Mouse (Mus musculus) olfactory bulb, adult 2 months (tissue): ENCODE data around the gene Ywhae. TPM values are rescaled to one million over a fixed set of nuclear protein-coding genes. Genes with fewer than 3 reads are reported as not detected.
A peak's percentile ranks its signal among the peaks of the same experiment; 100 is the strongest.

ENCODE experiments used
- H3K27ac ChIP-seq: fragments of 200-500 bp; 2 replicates; pipeline ENCODE4 v1.5.1; 2012; ENCODE audit warnings: low read depth, low read length; ENCODE audit not compliant: insufficient read depth
- H3K4me1 ChIP-seq: fragments of 200-500 bp; 2 replicates; pipeline ENCODE4 v1.6.1; 2012; ENCODE audit warnings: low read length; ENCODE audit not compliant: control insufficient read depth, insufficient read depth
- H3K4me3 ChIP-seq: fragments of 200-500 bp; 2 replicates; pipeline ENCODE4 v1.5.1; 2012; ENCODE audit warnings: mild to moderate bottlenecking, low read depth, low read length, moderate library complexity; ENCODE audit not compliant: insufficient read depth
- CTCF ChIP-seq: fragments of 200-500 bp; IDR thresholded peaks from 2 replicates; pipeline ENCODE4 v1.5.1; 2012; ENCODE audit warnings: low read depth, mild to moderate bottlenecking, low read length, moderate library complexity; ENCODE audit not compliant: insufficient read depth
- POLR2A ChIP-seq: fragments of 200-500 bp; IDR thresholded peaks from 2 replicates; pipeline ENCODE4 v1.6.1; 2012; ENCODE audit warnings: mild to moderate bottlenecking, low read depth, low read length, moderate library complexity; ENCODE audit not compliant: insufficient read depth
- WGBS: fragments of 180-500 bp; shearing (Covaris S2); methylation state at CpG from one replicate; pipeline ENCODE4 v1.1.7; 2018; 5-methylcytosine and 5-hydroxymethylcytosine counted together
- polyA plus RNA-seq: library from polyadenylated mRNA; stranded (reverse); fragments of >200 nt; gene quantifications from 2 replicates; pipeline ENCODE4 v1.2.4, GENCODE M21; 2012; ENCODE audit warnings: low replicate concordance; ENCODE audit not compliant: missing spikeins, insufficient read depth, insufficient read length

Ywhae gene
- polyA plus RNA-seq, 1 experiment, result 855 TPM

DNA sequence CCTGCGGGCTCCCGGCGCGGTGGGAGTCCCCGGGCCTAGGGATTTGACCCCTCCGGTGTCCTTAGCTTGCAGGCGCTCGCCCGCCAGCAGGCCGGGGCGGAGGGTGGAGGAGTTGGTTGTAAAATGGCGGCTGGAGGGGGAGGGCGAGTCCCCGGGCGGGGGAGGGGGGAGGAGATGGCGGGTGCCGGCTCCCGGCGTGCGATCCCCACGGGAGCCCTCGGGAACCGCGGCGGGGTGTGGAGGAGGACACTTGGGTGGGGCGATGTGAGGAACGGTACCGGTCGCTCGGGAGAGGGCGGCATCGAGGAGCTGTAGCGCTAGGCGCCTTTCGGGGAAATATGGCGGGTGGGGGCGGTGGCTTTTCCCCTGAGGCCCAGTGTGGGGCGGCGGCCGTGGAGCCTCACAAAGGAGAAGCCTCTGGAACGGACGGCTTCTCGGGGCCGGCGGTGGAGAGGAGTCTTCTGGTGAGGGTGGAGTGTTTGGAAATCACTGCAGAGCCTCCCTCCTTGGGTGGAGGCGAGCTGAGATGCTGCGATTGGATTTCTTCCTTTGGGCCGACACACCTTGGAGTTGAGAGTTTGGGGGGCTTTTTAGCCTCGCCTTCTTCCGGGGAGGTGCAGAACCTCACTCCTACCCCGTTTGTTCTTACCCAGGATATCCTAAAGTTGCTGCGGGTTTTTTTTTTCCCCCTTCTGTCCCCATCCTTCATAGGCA, 715 bp downstream of the Ywhae start:
- WGBS, result under 1% methylated on average over 52 of the region's 52 CpGs
- peak overlapping the region; percentile 97 for H3K27ac ChIP-seq
- peaks cover 7% of the 10 kb centered on the region for H3K4me1 ChIP-seq
- peak overlapping the region; percentile 90 for H3K4me3 ChIP-seq
- TF ChIP-seq POLR2A (peak; percentile 4; the same call in 1 of the 2 replicates), CTCF (no peak)

DNA sequence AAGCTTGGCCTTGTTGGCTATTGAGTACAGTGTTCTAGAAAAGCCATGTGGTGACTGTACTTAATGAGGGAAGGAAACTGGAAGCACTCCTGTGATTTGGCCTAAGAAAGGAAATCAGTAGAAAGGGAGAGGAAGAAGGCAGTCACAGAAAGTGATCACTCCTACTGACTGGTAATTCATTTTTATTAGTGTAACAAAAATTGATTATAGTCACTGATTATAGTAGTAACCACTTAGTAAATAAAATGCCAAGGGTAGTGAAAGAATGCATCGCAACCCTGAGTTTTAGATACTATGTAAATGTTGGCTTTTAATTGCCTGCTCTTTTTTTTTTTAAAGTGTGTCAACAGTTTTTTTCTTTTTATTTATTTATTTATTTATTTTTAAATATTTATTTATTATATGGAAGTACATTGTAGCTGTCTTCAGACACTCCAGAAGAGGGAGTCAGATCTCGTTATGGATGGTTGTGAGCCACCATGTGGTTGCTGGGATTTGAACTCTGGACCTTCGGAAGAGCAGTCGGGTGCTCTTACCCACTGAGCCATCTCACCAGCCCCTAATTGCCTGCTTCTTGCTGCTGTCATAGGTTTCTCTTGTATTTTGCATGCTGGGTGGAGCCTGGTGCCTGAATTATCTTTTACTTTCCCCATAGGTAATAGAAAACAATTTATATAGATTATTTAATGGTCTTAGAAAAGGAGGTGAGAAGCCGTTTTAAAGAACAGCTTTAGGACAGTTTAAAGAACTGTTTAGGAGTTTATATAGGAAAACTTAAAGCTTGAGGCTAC, 3.0 kb downstream of the Ywhae start:
- H3K4me3 ChIP-seq, result no peak overlapping the region

DNA sequence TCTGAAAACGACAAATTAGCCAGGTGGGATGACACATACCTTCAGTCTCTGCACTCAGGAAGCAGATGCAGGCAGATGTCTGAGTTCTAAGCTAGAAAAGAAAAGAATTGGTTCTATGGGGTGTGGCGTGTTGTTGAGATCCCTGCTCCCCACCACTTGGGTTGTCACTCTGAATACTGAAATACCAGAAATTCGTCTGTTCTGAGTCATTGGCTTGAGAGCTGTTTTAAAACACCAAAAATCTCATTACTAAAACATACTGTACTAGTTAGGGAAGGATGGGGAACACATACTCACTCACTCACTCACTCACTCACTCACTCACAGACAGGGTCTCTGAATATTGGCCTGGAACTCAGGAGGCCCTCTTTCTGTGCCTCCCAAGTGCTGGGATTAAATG, 4.3 kb downstream of the Ywhae start:
- Histone ChIP-seq H3K4me3 (no peak overlapping the region), H3K4me1 (peaks cover 7% of the 10 kb centered on the region), H3K27ac (no peak overlapping the region)
- WGBS, result 16% methylated on average over 3 of the region's 3 CpGs
- TF ChIP-seq POLR2A (no peak), CTCF (no peak)

More for the DNA sequence above, 3.0 kb downstream of the Ywhae start:
- Histone ChIP-seq H3K27ac (no peak overlapping the region), H3K4me1 (peaks cover 7% of the 10 kb centered on the region)
- 31% methylated on average over 5 of the region's 5 CpGs for WGBS
- no peak for TF ChIP-seq CTCF
- TF ChIP-seq POLR2A, result no peak

DNA sequence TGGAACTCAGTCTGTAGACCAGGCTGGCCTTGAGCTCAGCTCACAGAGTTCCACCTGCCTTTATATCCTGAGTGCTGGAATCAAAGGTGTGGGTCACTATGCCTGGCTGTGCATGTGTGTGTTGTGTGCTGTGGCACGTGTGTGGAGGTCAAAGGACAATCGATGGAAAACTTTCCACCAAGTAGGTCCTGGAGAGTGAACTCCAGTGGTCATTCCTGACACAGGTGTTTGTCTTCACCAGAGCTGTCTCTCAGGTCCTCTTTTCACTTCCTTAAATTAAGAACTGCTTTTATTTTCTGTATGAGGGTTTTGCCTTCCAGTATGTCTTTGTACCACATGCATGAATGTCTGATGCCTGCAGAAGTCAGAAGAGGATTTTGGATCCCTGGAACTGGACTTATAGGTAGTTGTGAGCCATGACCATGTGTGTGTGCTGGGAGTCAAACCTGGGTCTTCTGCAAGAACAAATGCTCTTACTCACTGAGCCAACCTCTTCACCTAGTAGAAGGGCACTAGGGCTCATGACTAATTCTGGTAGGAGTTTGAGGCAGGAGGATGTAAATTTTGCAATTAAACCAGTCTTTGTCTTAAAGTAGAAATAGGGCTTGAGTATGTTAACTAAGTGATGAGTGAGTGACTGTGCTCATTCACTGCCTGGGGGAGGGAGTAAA, 5.3 kb downstream of the Ywhae start:
- TF ChIP-seq CTCF (no peak), POLR2A (no peak)
- no peak overlapping the region for H3K4me3 ChIP-seq
- H3K27ac ChIP-seq, result no peak overlapping the region
- peaks cover 7% of the 10 kb centered on the region for H3K4me1 ChIP-seq
- WGBS, result 55% methylated on average over 2 of the region's 2 CpGs

DNA sequence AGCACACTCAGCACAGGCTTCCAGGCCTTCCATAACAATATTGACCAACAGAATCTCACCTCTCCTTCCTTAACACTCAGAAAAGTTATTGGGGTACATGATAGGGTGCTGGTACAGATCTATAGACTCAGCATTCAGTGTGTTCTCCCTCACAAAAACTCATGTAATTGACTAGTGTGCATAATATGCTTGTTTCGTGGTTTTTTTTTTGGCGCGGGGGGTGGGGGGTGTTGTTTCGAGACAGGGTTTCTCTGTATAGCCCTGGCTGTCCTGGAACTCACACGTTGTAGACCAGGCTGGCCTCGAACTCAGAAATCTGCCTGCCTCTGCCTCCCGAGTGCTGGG, 5.8 kb downstream of the Ywhae start:
- no peak overlapping the region for H3K27ac ChIP-seq
- TF ChIP-seq CTCF (no peak), POLR2A (no peak)
- H3K4me1 ChIP-seq, result peaks cover 7% of the 10 kb centered on the region
- no peak overlapping the region for H3K4me3 ChIP-seq
- WGBS, result 90% methylated on average over 7 of the region's 7 CpGs

DNA sequence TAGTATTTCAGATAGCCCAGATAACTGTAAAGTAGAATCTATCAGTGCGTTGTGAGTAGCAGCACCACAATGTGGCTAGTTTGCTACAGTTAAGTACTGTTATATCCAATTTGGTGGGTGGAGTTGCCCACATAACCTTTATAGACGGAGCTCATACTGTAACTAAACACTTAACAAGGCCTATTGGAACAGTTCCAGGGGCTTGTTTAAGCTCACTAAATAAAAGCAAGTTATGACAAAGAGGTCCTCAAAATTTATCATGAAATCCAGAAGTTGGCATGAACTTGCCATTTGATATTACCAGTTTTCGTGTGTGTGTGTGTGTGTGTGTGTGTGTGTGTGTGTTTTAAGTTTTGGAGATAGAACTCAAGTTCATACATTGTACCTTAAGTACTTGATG, 7.5 kb downstream of the Ywhae start:
- WGBS, result 35% methylated on average over 3 of the region's 3 CpGs
- Histone ChIP-seq H3K27ac (no peak overlapping the region), H3K4me1 (peaks cover 5% of the 10 kb centered on the region), H3K4me3 (no peak overlapping the region)
- TF ChIP-seq POLR2A (no peak), CTCF (no peak)

DNA sequence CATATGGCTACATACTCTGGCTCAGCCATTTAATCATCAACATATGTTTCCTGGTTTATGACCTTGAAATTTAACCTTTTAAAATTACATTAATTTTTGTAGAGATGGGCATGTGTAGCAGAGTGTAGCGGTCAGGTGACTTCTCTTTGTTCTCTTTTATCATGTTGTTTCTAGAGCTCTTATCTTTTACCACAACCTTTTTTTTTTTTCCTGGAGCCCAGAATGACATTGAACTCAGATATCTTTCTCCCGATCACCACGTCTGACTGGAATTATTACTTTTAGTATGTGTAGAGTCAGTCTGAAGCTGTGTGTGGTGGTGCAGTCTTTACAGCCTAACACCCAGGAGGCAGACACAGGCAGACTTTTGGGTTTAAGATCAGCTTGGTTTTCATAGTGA, 8.9 kb downstream of the Ywhae start:
- WGBS, result 53% methylated on average over 3 of the region's 3 CpGs
- Histone ChIP-seq H3K27ac (no peak overlapping the region), H3K4me3 (no peak overlapping the region), H3K4me1 (peaks cover 5% of the 10 kb centered on the region)
- TF ChIP-seq CTCF (no peak), POLR2A (no peak)

DNA sequence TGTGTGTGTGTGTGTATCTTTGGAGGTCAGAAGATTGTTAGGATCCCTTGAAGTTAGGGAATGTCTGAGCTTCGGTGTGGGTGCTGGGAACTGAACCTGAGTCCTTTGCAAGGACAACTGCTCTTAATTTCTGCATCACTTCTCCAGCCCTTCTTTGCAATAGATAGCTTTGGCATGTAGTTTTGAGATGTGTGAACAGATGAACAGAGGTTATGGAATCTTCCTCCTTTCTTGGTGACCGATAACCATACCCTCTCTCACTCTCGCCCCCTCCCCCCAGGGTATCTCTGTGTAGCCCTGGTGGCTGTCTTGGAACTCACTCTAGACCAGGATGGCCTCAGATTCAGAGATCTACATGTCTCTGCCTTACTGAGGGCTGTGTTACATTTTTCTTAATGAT, 12.1 kb downstream of the Ywhae start:
- Histone ChIP-seq H3K4me3 (no peak overlapping the region), H3K27ac (no peak overlapping the region), H3K4me1 (peaks cover 4% of the 10 kb centered on the region; the same call in 1 of the 2 replicates)
- TF ChIP-seq CTCF, result no peak
- TF ChIP-seq POLR2A, result no peak
- 87% methylated on average over 3 of the region's 3 CpGs for WGBS

DNA sequence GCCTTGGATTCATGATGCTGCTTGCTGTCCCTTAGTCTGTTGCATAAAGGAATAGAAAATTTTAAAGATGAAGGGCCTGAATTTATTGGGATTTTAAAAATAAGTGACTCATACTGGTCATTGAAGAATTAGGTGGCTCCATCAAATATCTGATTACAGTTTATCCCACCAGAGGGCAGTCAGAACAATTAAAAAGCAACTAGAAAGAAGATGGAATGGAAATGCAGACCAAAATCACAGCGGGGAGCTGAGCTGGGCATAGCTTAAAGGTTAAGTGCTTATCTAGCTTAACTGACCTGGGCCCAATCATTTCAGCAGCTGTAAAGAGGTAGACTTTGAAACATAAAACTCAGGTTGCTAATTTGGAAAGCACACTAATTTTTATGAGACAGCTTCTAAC, 17.9 kb downstream of the Ywhae start:
- peaks cover 4% of the 10 kb centered on the region; the same call in 1 of the 2 replicates for H3K4me1 ChIP-seq
- no peak for TF ChIP-seq CTCF
- TF ChIP-seq POLR2A, result no peak
- 26% methylated on average over 1 of the region's 1 CpGs for whole genome bisulfite sequencing
- no peak overlapping the region for H3K27ac ChIP-seq
- no peak overlapping the region for H3K4me3 ChIP-seq
